Comparison of ENCODE assay signal across 8 mouse cellular contexts in genomic region chr7:28824941-28825685, GRCm38 (mm10). TPM values are rescaled to one million over a fixed set of nuclear protein-coding genes. Genes with fewer than 3 reads are reported as not detected.
DNase-seq lines count a peak whose midpoint lies in the region; ATAC-seq and TF ChIP-seq lines count a peak whose summit lies in the region.

TSS of gene Ech1 (plus strand) at chr7:28825217.

- peak within 1 kb of the TSS; percentile 84 for H3K27ac ChIP-seq in hindbrain, embryonic 13.5 days

- peaks cover 35% of the 10 kb centered on the region for H3K36me3 ChIP-seq in hindbrain, embryonic 13.5 days

- in situ Hi-C loops in Patski (cut with MboI; ENCODE audit: low pct_unique_long_range_greater_than_20kb) = loop anchor here (5.0 to 10.0 kb wide), 2 partner anchors 42 to 1730 kb away; partner anchors contain the start of genes Hspb6, Lin37 and Proser3

- H3K9ac ChIP-seq in hindbrain, embryonic 13.5 days = peak within 1 kb of the TSS; percentile 67

- H3K27me3 ChIP-seq in Patski = no peaks in the 10 kb centered on the region
- no peaks in the 10 kb centered on the region for H3K27me3 ChIP-seq in hindbrain, embryonic 13.5 days

- H3K4me1 ChIP-seq in hindbrain, embryonic 13.5 days (replicated peaks) = peaks cover 31% of the 10 kb centered on the region

- H3K9me3 ChIP-seq in hindbrain, embryonic 13.5 days = no peaks in the 10 kb centered on the region

- WGBS in hindbrain, embryonic 13.5 days = 3% methylated on average over 33 of the region's 33 CpGs

- H3K4me3 ChIP-seq in hindbrain, embryonic 13.5 days = peak within 1 kb of the TSS; percentile 47

- DNase-seq in Patski (ENCODE audit: low read depth, low spot score) = no peak
- DNase-seq in cerebellum, postnatal 14 days = peak; percentile 91 to 92
- DNase-seq in frontal cortex, postnatal 14 days (ENCODE audit: low spot score in 2 of 2) = peak; percentile 83 to 87
- peak; percentile 65 to 76 for DNase-seq in layer of hippocampus, postnatal 25 days (ENCODE audit: extremely low spot score in 1 of 2, low spot score in 1 of 2)
- DNase-seq in lung, postnatal 25 days (ENCODE audit: low spot score) = peak; percentile 94
- peak; percentile 96 for DNase-seq in retina, embryonic 14.5 days (ENCODE audit: low spot score)
- DNase-seq in thymus, postnatal 4 days = peak; percentile 92

- CTCF ChIA-PET in Patski (lab: Charles Lee) = interaction anchor here (1.4 to 3.6 kb wide), 2 partner anchors 15 to 43 kb away, joined by 4 to 11 read pairs; no protein-coding TSS in a partner anchor

- H3K4me2 ChIP-seq in hindbrain, embryonic 13.5 days = peak within 1 kb of the TSS; percentile 58

- peak; percentile 41 for ATAC-seq in Patski
- peak; percentile 71 for ATAC-seq in hindbrain, embryonic 13.5 days (ENCODE audit: low FRiP score)

- TF ChIP-seq CTCF in Patski (IDR thresholded peaks at IDR 0.05) = no peak

- POLR2A ChIA-PET in Patski (lab: Charles Lee) = interaction anchor here (0.6 kb wide), 1 partner anchor 46 kb away, joined by 3 read pairs; no protein-coding TSS in a partner anchor

RNA-seq across cellular contexts. Expression of gene Ech1, which starts in this region (rescaled TPM):
- polyA plus RNA-seq in Patski (2021) = 208 TPM
- 81.8 and 87.5 TPM in 2 replicates for polyA plus RNA-seq in hindbrain, embryonic 13.5 days (2015; fragmentation: Nextera tagmentation; extraction: Ambion mirVana)
- total RNA-seq in layer of hippocampus, postnatal 25 days (2021) = 10 to 100 TPM; 59.7 to 66.7 TPM
